Mouse (Mus musculus) megakaryocyte, adult 5-6 weeks (primary cell): ENCODE results near the gene Tns3. TPM values are rescaled to one million over a fixed set of nuclear protein-coding genes. Genes with fewer than 3 reads are reported as not detected.
"Not testable (repeated sequence)": the region's sequence is repeated elsewhere in the genome, so short reads cannot be mapped to it uniquely, and the experiment has no call there.

ENCODE experiments used
- ATAC-seq: 2 replicates; pipeline ENCODE4 v1.8.0; 2016; ENCODE audit warnings: mild to moderate bottlenecking, inconsistent platforms; ENCODE audit not compliant: poor library complexity, severe bottlenecking
- total RNA-seq, 2 experiments: library from RNA; stranded (forward) in 1 of 2; stranded (reverse) in 1 of 2; fragments of 153-499, 151-499 nt in 1 of 2; fragments of 221-1000, 200-1000 nt in 1 of 2; gene quantifications; 2 replicates each; pipeline versions ENCODE4 v1.2.3 to v1.2.4; 2015 to 2017

The Tns3 gene
- total RNA-seq, 2 experiments from 2014 or later, result 15.9 to 29.6 TPM

DNA sequence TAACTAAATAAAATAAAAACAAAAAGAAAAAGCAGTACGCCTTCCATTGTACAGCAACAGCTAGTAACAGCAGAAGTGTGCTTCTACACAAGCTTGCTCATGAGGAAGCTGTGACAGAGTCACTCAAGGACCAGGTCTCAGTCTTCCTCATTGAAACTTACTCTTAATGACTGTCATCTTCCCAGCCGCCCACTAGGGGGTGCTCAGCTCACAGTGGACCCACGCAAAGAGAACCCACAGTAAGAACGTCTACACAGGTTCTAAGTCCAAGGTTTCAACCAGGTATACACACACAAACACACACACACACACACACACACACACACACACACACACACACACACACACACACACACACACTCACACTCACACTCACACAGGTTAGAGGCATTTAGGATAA lies 129.4 kb downstream of the Tns3 start:
- ATAC-seq, result peak; percentile 98

DNA sequence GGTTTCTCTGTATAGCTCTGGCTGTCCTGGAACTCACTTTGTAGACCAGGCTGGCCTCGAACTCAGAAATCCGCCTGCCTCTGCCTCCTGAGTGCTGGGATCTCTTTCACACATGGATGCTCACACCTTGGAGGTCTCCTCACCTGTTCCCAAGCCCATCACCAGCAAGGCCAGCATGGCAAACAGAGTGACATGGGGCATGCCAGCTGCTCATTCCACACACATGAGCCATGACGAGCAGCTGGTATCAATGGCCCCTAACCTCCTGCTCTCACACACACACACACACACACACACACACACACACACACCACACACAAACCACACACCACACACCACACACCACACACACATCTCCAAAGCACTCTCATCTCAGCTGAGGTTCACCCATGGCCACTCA lies 131.6 kb downstream of the Tns3 start:
- not testable (repeated sequence) for ATAC-seq

- ATAC-seq, result no peak
Measured at GRCm38 (mm10) chr11:8532112-8532747, 132.1 kb downstream of the Tns3 start.

DNA sequence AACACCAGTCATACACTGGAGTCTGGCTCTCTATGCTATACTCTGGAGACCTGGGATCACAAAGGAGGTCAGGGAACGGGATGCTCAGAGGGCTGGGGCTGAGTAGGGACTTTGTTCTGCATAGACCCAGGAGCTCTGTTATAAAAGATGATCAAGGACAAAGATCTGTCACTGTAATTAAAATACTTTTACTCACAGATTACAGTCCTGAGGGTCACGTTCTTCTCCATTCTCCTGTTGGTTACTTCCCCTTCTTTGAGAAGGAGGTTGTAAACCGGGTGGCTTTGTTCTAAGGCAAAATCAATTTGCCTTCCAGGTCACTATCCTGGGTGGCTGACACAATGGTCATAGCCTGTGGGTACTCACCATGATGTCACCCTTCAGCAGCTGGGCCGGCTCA lies 133.8 kb downstream of the Tns3 start:
- no peak for ATAC-seq

DNA sequence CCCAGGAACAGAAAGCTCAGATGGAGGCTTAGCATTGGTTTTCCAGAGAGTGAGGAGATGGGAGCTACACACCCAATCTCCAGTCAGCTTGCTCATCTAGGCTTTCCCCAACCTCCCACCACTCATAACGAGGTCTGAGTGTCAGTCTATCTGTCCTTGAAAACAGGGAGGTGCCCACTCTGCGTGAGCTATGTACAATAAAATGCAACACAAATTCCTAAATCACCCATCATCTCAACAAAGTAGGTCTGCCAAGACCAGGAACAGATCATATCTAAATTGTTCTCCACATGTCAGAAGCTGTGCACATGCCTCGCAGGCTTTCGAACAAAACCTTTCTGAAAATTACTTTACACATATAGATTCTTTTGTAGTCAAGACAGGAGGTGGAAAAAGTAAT lies 134.3 kb downstream of the Tns3 start:
- ATAC-seq, result no peak

DNA sequence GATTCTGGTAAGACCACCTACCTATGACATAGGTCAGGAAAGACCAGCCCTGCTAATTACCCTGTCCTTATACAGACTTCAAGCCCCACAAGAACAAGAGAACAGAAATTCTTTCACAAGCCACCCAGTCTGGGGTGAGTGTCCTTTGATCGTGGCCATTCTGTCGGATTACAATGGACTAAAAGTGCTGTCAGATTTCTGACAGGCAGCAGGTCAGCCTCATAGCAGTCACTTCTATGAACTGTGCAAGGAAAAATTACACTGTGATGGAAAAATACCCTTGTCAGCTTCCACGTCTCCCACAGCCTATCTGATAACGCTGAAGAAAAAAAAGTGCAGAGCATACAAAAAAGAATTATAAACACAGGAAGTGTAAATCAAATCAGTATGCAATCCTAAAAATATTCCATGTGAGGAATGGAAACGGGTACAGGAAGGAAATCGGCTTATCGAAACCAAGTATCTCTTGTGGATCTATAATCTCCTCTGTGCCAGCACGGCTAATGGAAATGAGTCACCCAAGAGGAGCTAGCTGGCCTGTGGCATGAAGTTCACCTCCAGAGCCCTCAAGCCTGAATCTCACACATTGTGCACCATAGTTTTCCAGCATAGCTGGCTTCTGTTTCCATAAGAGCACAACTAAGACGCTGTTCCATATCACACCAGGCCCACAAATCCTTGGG lies 138.7 kb downstream of the Tns3 start:
- ATAC-seq, result no peak

GRCm38 (mm10) chr11:8523344-8524126 lies 140.8 kb downstream of the Tns3 start:
- peak; percentile 54 for ATAC-seq

- no peak for ATAC-seq
Measured at GRCm38 (mm10) chr11:8513359-8514253, 150.7 kb downstream of the Tns3 start.

GRCm38 (mm10) chr11:8510294-8510693 lies 154.0 kb downstream of the Tns3 start:
- ATAC-seq, result no peak

- no peak for ATAC-seq
Measured at GRCm38 (mm10) chr11:8509614-8510013, 154.7 kb downstream of the Tns3 start.

GRCm38 (mm10) chr11:8503735-8504134 lies 160.6 kb downstream of the Tns3 start:
- ATAC-seq, result no peak

GRCm38 (mm10) chr11:8500855-8501254 lies 163.5 kb downstream of the Tns3 start:
- no peak for ATAC-seq

DNA sequence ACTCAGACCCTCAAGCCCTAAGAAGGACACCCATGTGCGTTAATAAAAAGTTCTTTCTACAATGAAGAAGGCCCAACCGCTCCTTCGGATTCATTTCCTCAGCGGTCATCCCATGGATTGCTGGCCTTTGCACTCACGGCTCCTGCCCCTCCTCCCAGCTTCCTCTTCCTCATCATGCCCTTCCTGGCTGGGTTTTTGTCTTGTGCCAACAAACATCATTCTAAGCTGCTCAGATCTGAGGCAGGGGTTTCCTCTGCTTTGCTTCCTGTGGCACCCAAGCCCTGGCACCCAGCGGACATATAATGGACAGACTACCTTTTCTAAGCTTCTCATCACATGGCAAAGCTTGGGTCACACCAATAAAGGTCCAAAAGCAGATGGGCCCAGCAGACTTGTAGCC lies 167.2 kb downstream of the Tns3 start:
- no peak for ATAC-seq

- ATAC-seq, result no peak
Measured at GRCm38 (mm10) chr11:8496686-8497085, 167.6 kb downstream of the Tns3 start.

DNA sequence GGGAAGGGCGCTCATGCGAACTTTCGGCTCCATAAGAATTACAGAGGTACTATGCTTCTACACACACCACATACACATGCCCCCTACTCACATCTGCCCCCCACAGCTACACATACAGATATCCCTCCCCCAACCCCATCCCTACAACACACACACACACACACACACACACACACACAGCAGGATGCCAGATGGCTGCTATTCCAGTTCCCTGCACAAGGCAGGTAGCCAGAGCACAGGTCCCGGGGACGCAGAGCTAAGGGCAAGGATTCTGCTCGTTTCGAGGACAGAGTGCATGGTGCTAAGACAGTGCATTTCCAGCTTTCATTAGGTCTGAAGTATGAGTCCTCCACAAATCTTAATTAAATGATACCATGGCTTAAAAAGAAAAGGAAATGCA lies 168.5 kb downstream of the Tns3 start:
- no peak for ATAC-seq

- ATAC-seq, result no peak
Measured at GRCm38 (mm10) chr11:8495036-8495435, 169.3 kb downstream of the Tns3 start.

DNA sequence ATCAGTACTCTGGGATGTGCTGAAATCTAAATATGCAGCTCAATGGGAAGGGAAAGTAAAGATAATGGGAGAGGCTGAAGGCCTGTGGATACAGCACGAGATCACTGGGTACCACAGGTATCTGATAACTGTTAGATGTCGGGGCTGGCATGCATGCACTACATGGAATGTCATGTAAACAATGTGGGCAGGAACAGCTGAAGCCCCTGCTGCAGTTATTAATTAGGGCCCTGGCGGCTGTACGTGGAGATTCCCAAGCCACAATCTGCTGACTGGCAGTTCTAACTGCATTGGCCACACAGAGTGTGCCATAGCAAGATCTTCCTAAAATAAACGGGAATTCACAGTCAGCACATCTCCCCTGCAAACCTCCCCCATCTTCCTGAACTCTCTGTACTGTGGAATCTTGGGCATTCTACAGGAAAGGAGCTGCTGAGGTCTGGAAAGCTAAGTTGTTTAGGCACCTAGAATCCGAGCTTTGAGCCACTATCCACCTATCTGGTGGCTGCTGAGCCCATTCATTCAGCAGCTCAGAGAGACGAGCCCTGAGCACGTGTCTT lies 170.3 kb downstream of the Tns3 start:
- ATAC-seq, result no peak

DNA sequence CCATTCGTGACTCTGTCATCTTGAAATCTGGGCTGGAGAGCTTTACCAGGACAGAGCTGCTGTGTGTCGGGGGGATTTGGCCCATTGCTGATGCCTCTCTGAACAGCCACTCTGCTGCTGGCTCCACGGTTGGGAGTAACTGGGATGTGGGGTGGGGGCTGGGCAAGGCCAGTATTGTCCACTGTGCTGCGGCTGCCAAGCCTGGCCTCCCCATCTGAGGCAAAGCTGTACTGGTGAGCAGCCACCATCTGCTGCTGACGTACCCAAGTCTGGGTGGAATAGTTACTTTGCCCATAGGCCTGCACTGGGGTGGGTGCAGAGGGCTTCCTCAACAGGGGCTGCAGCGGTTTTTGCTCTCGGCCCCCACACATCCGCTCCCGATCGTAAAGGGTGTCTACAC lies 172.0 kb downstream of the Tns3 start:
- no peak for ATAC-seq

DNA sequence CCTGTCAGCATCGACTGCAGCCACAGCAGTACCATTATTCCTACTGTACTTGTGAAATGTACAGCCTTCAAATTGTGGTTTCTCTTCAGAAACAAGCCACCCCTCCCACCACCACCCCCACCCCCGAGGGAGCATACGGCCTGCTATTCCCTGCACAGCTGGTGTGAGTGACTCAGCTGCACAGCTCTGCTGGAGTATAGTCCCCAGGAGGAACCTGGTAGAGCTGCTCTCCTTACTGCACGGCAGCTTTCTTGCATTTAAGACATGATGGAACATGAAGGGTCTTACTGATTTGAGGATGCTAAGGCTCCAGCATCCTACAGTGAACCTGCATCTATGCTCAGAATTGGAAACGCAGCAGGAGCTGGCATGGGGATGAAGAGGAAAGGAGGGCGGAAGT lies 176.1 kb downstream of the Tns3 start:
- no peak for ATAC-seq

GRCm38 (mm10) chr11:8486552-8486951 lies 177.8 kb downstream of the Tns3 start:
- no peak for ATAC-seq

DNA sequence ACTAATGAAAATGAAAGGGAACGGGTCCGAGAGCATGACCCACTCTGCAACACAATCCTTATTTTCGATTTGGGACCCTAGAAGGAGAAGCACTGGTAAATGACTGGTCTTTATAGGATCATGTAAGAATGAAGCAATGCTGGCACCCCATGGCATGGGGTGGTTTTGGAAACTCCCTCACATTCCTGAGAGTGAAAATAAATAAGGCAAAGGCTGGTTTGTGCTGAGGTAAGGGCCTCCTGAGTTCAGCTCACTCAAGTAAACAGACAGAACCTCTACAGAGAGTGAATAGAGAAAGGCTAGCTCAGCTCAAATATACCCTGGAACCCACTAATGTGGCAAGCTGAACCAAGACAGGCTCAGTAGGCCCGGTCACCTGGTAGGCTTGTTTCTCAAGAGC lies 179.8 kb downstream of the Tns3 start:
- no peak for ATAC-seq
